9 mouse cellular contexts compared by ENCODE assay signal in the genomic region with DNA sequence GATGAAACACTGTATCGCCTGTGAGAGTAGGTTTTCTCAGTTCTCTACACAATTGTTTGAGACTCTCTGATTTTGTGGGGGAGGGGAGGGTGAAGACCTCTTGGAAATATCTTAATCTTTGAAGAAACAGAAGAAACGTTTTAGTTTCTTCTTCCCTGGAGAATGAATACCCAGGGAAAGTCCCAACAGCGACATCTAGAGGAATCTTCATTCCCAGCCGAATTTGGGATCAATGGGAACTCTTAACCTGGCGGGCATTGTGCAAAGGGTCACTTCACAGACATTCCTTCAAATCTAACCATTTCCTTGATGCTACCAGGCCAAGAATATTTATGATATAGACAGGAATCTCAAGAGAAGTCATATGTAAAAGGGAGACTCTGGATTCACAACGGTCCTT. TPM values are rescaled to one million over a fixed set of nuclear protein-coding genes. Genes with fewer than 3 reads are reported as not detected.
A peak's percentile ranks its signal among the peaks of the same experiment; 100 is the strongest.
DNase-seq lines count a peak whose midpoint lies in the region; ATAC-seq lines count a peak whose summit lies in the region.
"Had no signal": no experiment of that assay in that cellular context is flagged by ENCODE, and none has a peak within 500 bp of the region (broad histone marks: within the 10 kb centered on the region; RNA-seq: fewer than 3 reads in every experiment).

No protein-coding gene starts in this region.

- no peak for ATAC-seq in cerebellum, adult (ENCODE audit: insufficient number of reproducible peaks, low FRiP score, low TSS enrichment)
- ATAC-seq in monocyte, adult 5-6 weeks (replicated peaks; ENCODE audit: insufficient number of reproducible peaks, low FRiP score, low TSS enrichment, poor library complexity, severe bottlenecking), result no peak

- DNase-seq in cerebellum, adult 11 months, result peak; percentile 5
- peak; percentile 35 to 52 for DNase-seq in left cerebral cortex, adult 18-20 months (ENCODE audit: low spot score in 2 of 2)
- DNase-seq in left cerebral cortex, adult 8-10 months (ENCODE audit: low spot score in 2 of 2), result no peak
- DNase-seq in cerebellum, adult 9-10 months, result peak; percentile 28
- peak; percentile 29 to 54 for DNase-seq in kidney, postnatal 36 days
- peak; percentile 6 for DNase-seq in right cerebral cortex, postnatal 4 days

RNA-seq across cellular contexts. Expression of a gene that starts 17.2 kb away (rescaled TPM):
- total RNA-seq in left cerebral cortex, adult 18-20 months (2021), result not detected
- under 1 TPM in 2 of 4 experiments, not detected in 2; 0.30 to 0.53 TPM for total RNA-seq in left cerebral cortex, adult 8-10 months (2022)
- 0.32 to 2.0 TPM (median 0.57 TPM) in 3 replicates for total RNA-seq in monocyte, adult 5-6 weeks (2017)
- total RNA-seq: layer of hippocampus, postnatal 25 days had no signal

Comparison
In these comparisons a context has a peak if more than half of its experiments do, and no peak if none do; other contexts are left out.
1. DNase-seq: peak in cerebellum, adult 11 months (single experiment), left cerebral cortex, adult 18-20 months (2 of 2), cerebellum, adult 9-10 months (single experiment), kidney, postnatal 36 days (2 of 2) and right cerebral cortex, postnatal 4 days (single experiment); none in left cerebral cortex, adult 8-10 months (0 of 2).